Mouse (Mus musculus): Measurements from ENCODE around the gene Tgds.

DNA sequence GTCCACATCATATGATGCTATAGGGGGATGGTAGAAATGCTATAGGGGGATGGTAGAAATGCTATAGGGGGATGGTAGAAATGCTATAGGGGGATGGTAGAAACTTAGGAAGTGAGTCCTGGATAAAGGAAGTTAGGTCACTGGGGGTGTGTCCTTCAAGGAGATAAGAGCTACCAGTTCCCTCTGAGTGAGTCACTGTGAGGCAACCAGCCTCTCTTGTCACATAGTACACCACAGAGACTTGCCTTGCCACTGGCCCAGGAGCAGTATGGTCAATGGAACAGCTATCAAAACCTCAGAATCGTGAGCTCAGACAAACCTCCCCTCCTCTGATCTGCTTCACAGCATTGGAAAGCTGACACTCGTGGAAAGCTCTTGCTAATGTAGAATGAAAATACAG, 34.3 kb downstream of the Tgds start:
- no peak for TF ChIP-seq CTCF (IDR thresholded peaks at IDR 0.05; ENCODE audit: low read depth, low read length)
- no peak for TF ChIP-seq POLR2A (IDR thresholded peaks at IDR 0.05; ENCODE audit: insufficient read depth, low read length)
